Mouse (Mus musculus) brain, adult 2 months (tissue): ENCODE data around the gene Ptges2.
A peak's percentile ranks its signal among the peaks of the same experiment; 100 is the strongest.

Experiments used
- DNase-seq: peaks from one replicate; pipeline ENCODE4 v3.0.0; 2011; ENCODE audit warnings: low read depth, low spot score

Gene Ptges2

DNA sequence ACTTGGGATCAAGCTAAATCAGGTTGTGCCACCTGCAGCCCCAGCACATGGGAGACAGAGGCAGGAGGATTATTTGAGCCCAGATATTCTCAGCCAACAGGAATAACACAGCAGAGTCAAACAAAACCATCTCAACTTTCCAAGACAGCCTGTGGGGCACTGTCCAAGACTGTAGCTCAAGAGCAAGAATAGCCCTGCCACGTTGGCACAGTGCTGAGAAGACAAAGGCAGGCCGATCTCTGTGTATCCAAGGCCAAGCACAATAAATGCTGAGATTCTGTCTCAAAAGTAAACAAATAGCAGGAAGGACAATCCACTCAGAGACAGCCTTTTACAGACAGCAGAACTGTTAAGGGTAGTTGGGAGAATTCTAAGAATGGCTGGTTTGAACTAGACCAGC is 44.5 kb downstream of the Ptges2 start:
- no peak for DNase-seq

- no peak for DNase-seq
Measured at GRCm38 (mm10) chr2:32440632-32441031, 44.9 kb downstream of the Ptges2 start.

GRCm38 (mm10) chr2:32441550-32441949 is 45.9 kb downstream of the Ptges2 start:
- DNase-seq: no peak

DNA sequence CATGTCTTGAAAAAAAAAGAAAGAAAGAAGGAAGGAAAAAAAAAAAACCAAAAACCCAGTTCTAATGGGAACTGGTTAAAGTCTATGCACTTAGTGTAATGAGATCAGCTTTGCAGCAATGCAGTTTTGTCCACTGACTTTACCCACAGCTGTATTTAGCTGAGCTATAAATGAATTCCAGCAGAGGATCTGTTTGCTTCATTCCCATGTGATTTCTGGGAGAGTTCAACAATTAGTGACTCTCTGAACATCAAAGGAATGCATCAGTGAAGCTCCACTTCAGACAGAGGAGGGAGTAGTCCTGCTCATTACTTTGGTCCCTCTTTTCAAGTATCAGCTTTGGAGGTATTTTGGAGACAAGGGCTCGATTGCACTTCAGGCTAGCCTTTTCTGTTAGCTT is 49.8 kb downstream of the Ptges2 start:
- peak; percentile 53 for DNase-seq

DNA sequence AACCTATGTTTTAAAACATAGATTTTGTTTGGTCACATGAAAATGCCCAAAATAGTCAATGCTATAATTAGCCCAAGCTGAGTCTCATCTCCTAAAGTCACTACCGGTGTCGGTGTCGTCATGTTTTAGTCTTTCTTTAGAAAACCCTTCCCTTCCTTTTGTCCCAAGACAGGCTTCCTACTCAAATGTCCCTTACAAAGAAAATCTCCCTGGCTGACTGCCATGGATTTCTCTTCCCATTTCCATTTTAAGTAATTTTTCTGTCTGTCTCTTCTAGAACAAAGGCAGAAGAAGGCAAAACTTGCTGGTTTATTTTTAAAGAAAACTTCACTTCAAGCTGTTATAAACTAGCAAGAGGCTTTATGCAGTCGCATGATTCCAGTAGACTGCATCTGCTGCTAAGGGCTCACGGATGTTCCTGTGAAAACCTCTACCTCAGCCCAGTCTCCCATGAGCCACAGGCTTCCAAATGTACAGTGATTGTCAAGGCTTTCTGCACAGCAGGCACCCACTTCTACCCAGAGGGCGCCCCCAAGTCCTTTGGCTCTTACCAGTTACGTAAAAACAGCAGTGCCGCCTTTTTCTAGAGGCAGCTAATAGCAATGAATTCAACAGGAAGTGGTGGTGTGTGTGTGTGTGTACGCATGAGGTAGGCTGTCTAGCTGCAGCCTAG is 51.7 kb downstream of the Ptges2 start:
- peak; percentile 85 for DNase-seq

DNA sequence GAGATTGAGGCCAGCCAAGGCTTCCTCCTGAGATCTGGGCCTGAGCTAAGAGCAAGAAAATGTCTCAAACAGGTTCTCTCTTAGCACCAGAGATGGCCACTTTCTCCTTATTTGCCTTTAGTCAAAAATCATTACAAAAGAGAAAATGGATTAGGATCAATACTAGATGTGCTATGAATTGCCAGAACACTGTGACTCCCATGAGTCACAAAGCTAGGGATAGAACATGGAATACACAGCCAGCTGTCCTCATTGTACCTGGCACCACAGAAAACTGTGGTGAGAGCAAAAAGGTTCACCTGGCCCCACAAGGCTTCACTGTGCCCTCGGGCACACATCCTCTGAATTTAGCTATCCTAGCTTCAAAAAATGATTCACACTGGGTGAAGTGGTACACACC is 52.8 kb downstream of the Ptges2 start:
- DNase-seq: no peak

GRCm38 (mm10) chr2:32449761-32450754 is 54.4 kb downstream of the Ptges2 start, which contains the start of gene Naif1:
TSS of gene Naif1 (plus strand) at chr2:32450457.
- peak; percentile 78 for DNase-seq

- DNase-seq: peak; percentile 99
Measured at GRCm38 (mm10) chr2:32450881-32451844, 55.5 kb downstream of the Ptges2 start, which contains the start of gene Slc25a25. TSS of gene Slc25a25 (minus strand) at chr2:32451445.

DNA sequence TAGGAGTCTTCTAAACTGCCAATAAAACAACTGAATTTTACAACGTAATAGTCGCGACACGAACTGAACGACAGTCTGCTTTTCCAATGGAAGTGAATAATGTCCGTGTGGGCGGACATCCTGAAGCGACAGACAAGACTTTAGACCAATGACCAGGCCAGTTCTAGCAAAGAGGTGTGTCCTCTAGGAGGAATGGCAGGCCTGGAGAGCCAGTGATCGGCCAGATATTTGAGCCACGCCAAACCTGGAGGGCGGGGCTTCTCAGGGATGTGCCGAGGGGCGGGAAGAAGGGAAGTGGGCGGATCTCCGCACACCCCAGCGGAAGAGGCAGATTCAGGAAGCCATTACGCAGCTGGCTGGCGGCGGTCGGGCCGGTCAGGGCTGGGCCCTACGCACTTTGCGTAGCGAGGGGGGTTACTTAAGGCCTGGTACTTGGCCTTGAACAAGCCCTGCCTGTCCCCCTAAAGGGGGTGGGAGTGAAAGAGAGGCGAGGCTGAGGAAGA is 56.2 kb downstream of the Ptges2 start:
- peak; percentile 100 for DNase-seq

DNA sequence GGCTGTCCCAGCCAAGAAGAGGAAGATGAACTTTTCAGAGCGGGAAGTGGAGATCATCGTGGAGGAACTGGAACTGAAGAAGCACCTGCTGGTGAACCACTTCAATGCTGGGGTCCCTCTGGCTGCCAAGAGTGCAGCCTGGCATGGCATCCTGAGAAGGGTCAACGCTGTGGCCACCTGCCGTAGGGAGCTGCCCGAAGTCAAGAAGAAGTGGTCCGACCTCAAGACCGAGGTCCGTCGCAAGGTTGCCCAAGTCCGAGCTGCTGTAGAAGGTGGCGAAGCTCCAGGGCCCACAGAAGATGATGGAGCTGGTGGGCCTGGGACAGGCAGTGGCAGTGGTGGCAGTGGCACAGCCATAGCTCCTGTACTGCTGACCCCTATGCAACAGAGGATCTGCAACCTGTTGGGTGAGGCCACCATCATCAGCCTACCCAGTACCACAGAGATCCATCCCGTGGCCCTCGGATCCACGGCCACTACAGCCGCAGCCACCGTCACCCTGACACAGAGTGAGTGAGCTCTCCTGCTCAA is 56.8 kb downstream of the Ptges2 start:
- no peak for DNase-seq

GRCm38 (mm10) chr2:32453641-32454303 is 58.1 kb downstream of the Ptges2 start:
- no peak for DNase-seq

- DNase-seq: no peak
Measured at GRCm38 (mm10) chr2:32454633-32455032, 58.9 kb downstream of the Ptges2 start.

GRCm38 (mm10) chr2:32455101-32455500 is 59.4 kb downstream of the Ptges2 start:
- no peak for DNase-seq
